9 mouse cellular contexts compared by ENCODE assay signal in the genomic region with DNA sequence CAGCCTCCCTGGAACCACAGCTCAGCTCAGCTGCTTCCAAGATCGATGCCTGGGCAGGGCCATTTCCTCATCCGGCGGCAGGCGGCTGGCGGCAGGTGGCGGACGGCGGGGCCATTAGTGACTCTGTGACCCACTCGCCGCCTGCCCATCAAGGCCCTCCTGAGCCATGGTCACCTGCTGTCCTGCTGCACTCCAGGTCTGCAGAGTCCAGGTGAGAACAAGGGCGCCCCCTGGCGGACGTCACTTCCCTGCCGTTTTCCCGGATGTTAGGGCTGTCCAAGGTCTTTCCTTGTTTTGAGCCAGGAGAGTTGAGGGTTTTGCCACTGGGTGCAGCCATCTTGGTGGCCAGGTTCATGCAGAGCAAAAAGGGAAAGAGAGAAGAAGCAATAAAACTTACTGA.
DNase-seq lines count a peak whose midpoint lies in the region; ATAC-seq lines count a peak whose summit lies in the region.
"Had no signal": no experiment of that assay in that cellular context is flagged by ENCODE, and none has a peak within 500 bp of the region (broad histone marks: within the 10 kb centered on the region; RNA-seq: fewer than 3 reads in every experiment).

No protein-coding gene starts in this region.

- 23% methylated on average over 15 of the region's 15 CpGs for WGBS in heart, embryonic 12.5 days
- 31% methylated on average over 15 of the region's 15 CpGs for WGBS in lung, embryonic 15.5 days

- H3K9me3 ChIP-seq in heart, embryonic 12.5 days (replicated peaks), result no peaks in the 10 kb centered on the region
- no peaks in the 10 kb centered on the region for H3K9me3 ChIP-seq in lung, embryonic 15.5 days
- H3K9me3 ChIP-seq: megakaryocyte, embryonic 14.5 days had no signal

- H3K4me3 ChIP-seq in heart, embryonic 12.5 days, result no peak overlapping the region
- H3K4me3 ChIP-seq in lung, embryonic 15.5 days, result no peak overlapping the region
- H3K4me3 ChIP-seq: megakaryocyte, embryonic 14.5 days had no signal

- H3K27ac ChIP-seq in heart, embryonic 12.5 days (ENCODE audit: poor library complexity, severe bottlenecking), result no peak overlapping the region
- no peak overlapping the region for H3K27ac ChIP-seq in lung, embryonic 15.5 days

- H3K4me1 ChIP-seq in heart, embryonic 12.5 days (replicated peaks), result peaks cover 12% of the 10 kb centered on the region
- peaks cover 48% of the 10 kb centered on the region for H3K4me1 ChIP-seq in lung, embryonic 15.5 days
- H3K4me1 ChIP-seq: megakaryocyte, embryonic 14.5 days had no signal

- peak; percentile 80 for DNase-seq in B cell, adult 2 months
- DNase-seq in embryo, embryonic 10.5 days (ENCODE audit: low spot score), result peak; percentile 67
- peak; percentile 12 to 73 for DNase-seq in layer of hippocampus, adult 18-20 months (ENCODE audit: low spot score in 2 of 2)
- peak; percentile 58 for DNase-seq in right cerebral cortex, adult 18-20 months
- DNase-seq in thymus, postnatal 4 days, result peak; percentile 86

- H3K27me3 ChIP-seq in heart, embryonic 12.5 days (replicated peaks), result peaks cover 5% of the 10 kb centered on the region; the same call in 1 of the 2 replicates
- no peaks in the 10 kb centered on the region for H3K27me3 ChIP-seq in lung, embryonic 15.5 days

- peak overlapping the region; percentile 29; the same call in 1 of the 2 replicates for H3K4me2 ChIP-seq in heart, embryonic 12.5 days
- peak overlapping the region; percentile 23 for H3K4me2 ChIP-seq in lung, embryonic 15.5 days

- peak; percentile 22 for ATAC-seq in activated CD4-positive, CD25-positive, alpha-beta regulatory T cell, adult 4 months
- ATAC-seq in heart, embryonic 12.5 days (ENCODE audit: insufficient number of reproducible peaks, low FRiP score), result no peak
- no peak for ATAC-seq in lung, embryonic 15.5 days (ENCODE audit: borderline replicate concordance, extremely low read depth, low FRiP score, low TSS enrichment)

- no peaks in the 10 kb centered on the region for H3K36me3 ChIP-seq in heart, embryonic 12.5 days
- no peaks in the 10 kb centered on the region for H3K36me3 ChIP-seq in lung, embryonic 15.5 days

- no peak overlapping the region for H3K9ac ChIP-seq in heart, embryonic 12.5 days
- no peak overlapping the region for H3K9ac ChIP-seq in lung, embryonic 15.5 days
